In the genomic region with DNA sequence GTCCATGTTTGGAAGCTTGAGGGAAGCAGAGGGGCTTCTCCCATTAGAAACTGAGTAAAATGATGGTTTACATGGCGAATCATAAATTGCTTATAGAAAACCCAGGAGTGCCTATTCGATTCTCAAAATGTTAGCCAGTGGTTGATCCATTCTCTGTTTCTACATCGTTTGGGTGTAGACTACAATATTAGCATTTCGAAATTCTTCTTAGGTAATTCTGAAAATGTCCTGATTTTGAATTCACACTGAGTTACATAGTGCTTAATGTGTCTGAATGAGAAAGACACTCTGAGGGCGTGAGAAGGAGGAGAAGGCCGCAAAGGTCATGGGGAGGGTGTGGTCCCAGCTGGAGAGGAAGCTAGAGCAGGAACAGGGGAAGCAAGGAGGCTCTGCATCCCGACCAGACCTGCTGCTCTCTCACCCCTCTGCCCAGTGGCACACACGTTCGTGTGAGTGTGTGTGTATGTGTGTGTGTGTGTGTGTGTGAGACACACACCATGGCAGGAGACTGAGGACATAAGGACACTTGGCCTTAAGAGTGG, we compare ENCODE assay signal across 11 mouse cellular contexts.
A peak's percentile ranks its signal among the peaks of the same experiment; 100 is the strongest.
DNase-seq lines count a peak whose midpoint lies in the region; TF ChIP-seq lines count a peak whose summit lies in the region.
"Had no signal": no experiment of that assay in that cellular context is flagged by ENCODE, and none has a peak within 500 bp of the region (broad histone marks: within the 10 kb centered on the region; RNA-seq: fewer than 3 reads in every experiment).

No protein-coding gene starts in this region.

- WGBS in forebrain, embryonic 10.5 days = 71% methylated on average over 9 of the region's 9 CpGs

- H3K4me1 ChIP-seq in ES-Bruce4 (ENCODE audit: control insufficient read depth, insufficient read depth, low read length) = peaks cover 1% of the 10 kb centered on the region
- H3K4me1 ChIP-seq in forebrain, embryonic 10.5 days = peaks cover 14% of the 10 kb centered on the region

- TF ChIP-seq EP300 in ES-Bruce4 (IDR thresholded peaks at IDR 0.05; ENCODE audit: insufficient read depth, low read depth, low read length) = 0 out of 2 replicates have a peak, but pooled peaks have one; percentile 51

- no peak for TF ChIP-seq POLR2A in ES-Bruce4 (IDR thresholded peaks at IDR 0.05; ENCODE audit: insufficient read depth, low read length)

- no peak overlapping the region for H3K27ac ChIP-seq in ES-Bruce4 (ENCODE audit: insufficient read depth, low read length)
- H3K27ac ChIP-seq in layer of hippocampus, adult 2 months = no peak overlapping the region
- H3K27ac ChIP-seq in forebrain, embryonic 10.5 days = no peak overlapping the region
- H3K27ac ChIP-seq: limb, embryonic 13.5 days had no signal

- DNase-seq in heart, adult 9 months (ENCODE audit: low spot score in 2 of 2) = peak; percentile 22 to 46
- DNase-seq in heart, postnatal 4 days = no peak
- DNase-seq in R1 (ENCODE audit: low read depth, low spot score) = peak; percentile 86
- DNase-seq in lung, postnatal 25 days (ENCODE audit: low spot score) = peak; percentile 67
- DNase-seq in layer of hippocampus, adult 2 months (ENCODE audit: low spot score in 2 of 2) = no peak
- DNase-seq in forebrain, embryonic 10.5 days (ENCODE audit: extremely low spot score, low spot score) = no peak
- no peak for DNase-seq in cerebellum, adult 18-20 months
- DNase-seq: retina, postnatal 1 day had no signal

- H3K9me3 ChIP-seq in ES-Bruce4 (replicated peaks; ENCODE audit: control insufficient read depth, insufficient read depth, low read length, poor library complexity, severe bottlenecking) = no peaks in the 10 kb centered on the region; the same call in 1 of the 2 replicates
- no peaks in the 10 kb centered on the region for H3K9me3 ChIP-seq in forebrain, embryonic 10.5 days
- H3K9me3 ChIP-seq: limb, embryonic 13.5 days had no signal

- H3K9ac ChIP-seq in ES-Bruce4 (ENCODE audit: low read depth, poor library complexity, severe bottlenecking) = no peak overlapping the region
- H3K9ac ChIP-seq: limb, embryonic 13.5 days had no signal

- no peaks in the 10 kb centered on the region for H3K27me3 ChIP-seq in ES-Bruce4 (ENCODE audit: control insufficient read depth, insufficient read depth, low read length, poor library complexity, severe bottlenecking)
- H3K27me3 ChIP-seq in forebrain, embryonic 10.5 days (ENCODE audit: poor library complexity, severe bottlenecking) = no peaks in the 10 kb centered on the region
- H3K27me3 ChIP-seq: limb, embryonic 13.5 days had no signal

- TF ChIP-seq CTCF in ES-Bruce4 (IDR thresholded peaks at IDR 0.05; ENCODE audit: low read depth, low read length) = no peak
- no peak for TF ChIP-seq CTCF in layer of hippocampus, adult 2 months (conservative IDR thresholded peaks at IDR 0.05)

- no peak overlapping the region for H3K4me3 ChIP-seq in ES-Bruce4 (ENCODE audit: low read depth, low read length)
- H3K4me3 ChIP-seq in layer of hippocampus, adult 2 months = no peak overlapping the region
- no peak overlapping the region for H3K4me3 ChIP-seq in forebrain, embryonic 10.5 days
- H3K4me3 ChIP-seq: limb, embryonic 13.5 days had no signal

- H3K36me3 ChIP-seq in ES-Bruce4 (ENCODE audit: control insufficient read depth, insufficient read depth, low read length, poor library complexity, severe bottlenecking) = no peaks in the 10 kb centered on the region
- H3K36me3 ChIP-seq in forebrain, embryonic 10.5 days (replicated peaks) = no peaks in the 10 kb centered on the region
- H3K36me3 ChIP-seq: G1E; limb, embryonic 13.5 days had no signal

Comparison
In these comparisons a context has a peak if more than half of its experiments do, and no peak if none do; other contexts are left out.
1. DNase-seq: peak in heart, adult 9 months (2 of 2), R1 (single experiment) and lung, postnatal 25 days (single experiment); none in heart, postnatal 4 days (single experiment), layer of hippocampus, adult 2 months (0 of 2), forebrain, embryonic 10.5 days (single experiment) and cerebellum, adult 18-20 months (0 of 2).